Mouse (Mus musculus): ENCODE data around the gene Gm10961.

- TF ChIP-seq CTCF (conservative IDR thresholded peaks at IDR 0.05; ENCODE audit: insufficient read depth, insufficient read length, low read depth, low read length) (no peak), POLR2A (IDR thresholded peaks at IDR 0.05; ENCODE audit: low read depth, low read length) (no peak)
These were observed 8.6 kb upstream of the Gm10961 start for GRCm38 (mm10) chr3:107622537-107622936.

Measured in kidney, adult 2 months (tissue).